Comparison of ENCODE assay signal across 8 mouse cellular contexts in genomic region chr9:122424941-122425608, GRCm38 (mm10).
A peak's percentile ranks its signal among the peaks of the same experiment; 100 is the strongest.
DNase-seq lines count a peak whose midpoint lies in the region; ATAC-seq and TF ChIP-seq lines count a peak whose summit lies in the region.

No protein-coding gene starts in this region.

- 46% methylated on average over 14 of the region's 14 CpGs for WGBS in embryonic facial prominence, embryonic 10.5 days
- WGBS in kidney, postnatal 0 days, result 46% methylated on average over 14 of the region's 14 CpGs
- WGBS in midbrain, embryonic 13.5 days, result 37% methylated on average over 14 of the region's 14 CpGs

- TF ChIP-seq CTCF in layer of hippocampus, adult 2 months (conservative IDR thresholded peaks at IDR 0.05), result peak; percentile 74
- TF ChIP-seq CTCF in kidney, postnatal 0 days (IDR thresholded peaks at IDR 0.05; ENCODE audit: low read depth), result peak; percentile 46

- H3K27ac ChIP-seq in layer of hippocampus, adult 2 months, result no peak overlapping the region
- H3K27ac ChIP-seq in embryonic facial prominence, embryonic 10.5 days (replicated peaks), result no peak overlapping the region
- H3K27ac ChIP-seq in kidney, postnatal 0 days, result no peak overlapping the region
- no peak overlapping the region for H3K27ac ChIP-seq in midbrain, embryonic 13.5 days

- no peak overlapping the region for H3K4me3 ChIP-seq in layer of hippocampus, adult 2 months
- no peak overlapping the region for H3K4me3 ChIP-seq in embryonic facial prominence, embryonic 10.5 days
- no peak overlapping the region for H3K4me3 ChIP-seq in kidney, postnatal 0 days (replicated peaks; ENCODE audit: low read depth, low read length)
- no peak overlapping the region for H3K4me3 ChIP-seq in midbrain, embryonic 13.5 days (replicated peaks)

- H3K27me3 ChIP-seq in embryonic facial prominence, embryonic 10.5 days (replicated peaks; ENCODE audit: low read depth, poor library complexity, severe bottlenecking), result peaks cover 6% of the 10 kb centered on the region
- no peaks in the 10 kb centered on the region for H3K27me3 ChIP-seq in kidney, postnatal 0 days (ENCODE audit: insufficient read depth, low read length)
- peaks cover 5% of the 10 kb centered on the region; the same call in 1 of the 2 replicates for H3K27me3 ChIP-seq in midbrain, embryonic 13.5 days

- H3K4me1 ChIP-seq in embryonic facial prominence, embryonic 10.5 days, result peaks cover 15% of the 10 kb centered on the region
- H3K4me1 ChIP-seq in kidney, postnatal 0 days (replicated peaks; ENCODE audit: insufficient read depth, low read length), result no peaks in the 10 kb centered on the region
- no peaks in the 10 kb centered on the region; the same call in 1 of the 2 replicates for H3K4me1 ChIP-seq in midbrain, embryonic 13.5 days (replicated peaks)

- ATAC-seq in kidney, postnatal 0 days (replicated peaks; ENCODE audit: low FRiP score, low read depth), result no peak
- ATAC-seq in megakaryocyte progenitor cell, adult 5-6 weeks (replicated peaks; ENCODE audit: poor library complexity), result peak; percentile 32
- no peak for ATAC-seq in midbrain, embryonic 13.5 days

- no peaks in the 10 kb centered on the region for H3K36me3 ChIP-seq in embryonic facial prominence, embryonic 10.5 days (replicated peaks)
- H3K36me3 ChIP-seq in kidney, postnatal 0 days (ENCODE audit: insufficient read depth, low read length), result no peaks in the 10 kb centered on the region
- no peaks in the 10 kb centered on the region for H3K36me3 ChIP-seq in midbrain, embryonic 13.5 days

- peak in 1 of 2 experiments; percentile 39 for DNase-seq in layer of hippocampus, adult 2 months (ENCODE audit: low spot score in 2 of 2)
- no peak for DNase-seq in layer of hippocampus, adult 11-12 months (ENCODE audit: low spot score)
- peak; percentile 38 for DNase-seq in WW6 (ENCODE audit: low read depth, low spot score)
- DNase-seq in embryonic facial prominence, embryonic 10.5 days (ENCODE audit: low spot score), result peak; percentile 30
- DNase-seq in kidney, postnatal 0 days (ENCODE audit: low spot score), result no peak
- DNase-seq in layer of hippocampus, postnatal 14 days (ENCODE audit: low spot score in 2 of 2), result no peak

- H3K9me3 ChIP-seq in embryonic facial prominence, embryonic 10.5 days, result no peaks in the 10 kb centered on the region
- H3K9me3 ChIP-seq in kidney, postnatal 0 days (replicated peaks; ENCODE audit: low read length), result no peaks in the 10 kb centered on the region
- no peaks in the 10 kb centered on the region for H3K9me3 ChIP-seq in midbrain, embryonic 13.5 days

- H3K9ac ChIP-seq in kidney, postnatal 0 days (ENCODE audit: low read depth, low read length), result no peak overlapping the region
- no peak overlapping the region for H3K9ac ChIP-seq in midbrain, embryonic 13.5 days (replicated peaks)

- H3K4me2 ChIP-seq in kidney, postnatal 0 days (ENCODE audit: low read length), result 0 out of 2 replicates have a peak overlapping the region, but pooled peaks have one; percentile 2
- H3K4me2 ChIP-seq in midbrain, embryonic 13.5 days (replicated peaks), result no peak overlapping the region

Comparison
In these comparisons a context has a peak if more than half of its experiments do, and no peak if none do; other contexts are left out.
1. DNase-seq: peak in WW6 (single experiment) and embryonic facial prominence, embryonic 10.5 days (single experiment); none in layer of hippocampus, adult 11-12 months (single experiment), kidney, postnatal 0 days (single experiment) and layer of hippocampus, postnatal 14 days (0 of 2).